Mouse (Mus musculus): Measurements from ENCODE around the gene Id1.

GRCm38 (mm10) chr2:152729013-152729635 lies 6.9 kb upstream of the Id1 start:
- TF ChIP-seq IRF4 (IDR thresholded peaks at IDR 0.05; ENCODE audit: low read depth, low read length) (no peak), POLR2A (IDR thresholded peaks at IDR 0.05; ENCODE audit: low read depth, low read length) (no peak), CHD2 (IDR thresholded peaks at IDR 0.05; ENCODE audit: low read length) (no peak), MAFK (IDR thresholded peaks at IDR 0.05; ENCODE audit: insufficient replicate concordance, low read length) (no peak), HCFC1 (IDR thresholded peaks at IDR 0.05; ENCODE audit: low read depth, low read length) (no peak), SIN3A (IDR thresholded peaks at IDR 0.05; ENCODE audit: low read length) (no peak)
